Mouse (Mus musculus): ENCODE results near the gene Kmt2d. TPM values are rescaled to one million over a fixed set of nuclear protein-coding genes. Genes with fewer than 3 reads are reported as not detected.
"Not testable (repeated sequence)": the region's sequence is repeated elsewhere in the genome, so short reads cannot be mapped to it uniquely, and the experiment has no call there.

Gene Kmt2d
- polyA plus RNA-seq, 1 experiment from 2014 or later: 15.6 TPM

DNA sequence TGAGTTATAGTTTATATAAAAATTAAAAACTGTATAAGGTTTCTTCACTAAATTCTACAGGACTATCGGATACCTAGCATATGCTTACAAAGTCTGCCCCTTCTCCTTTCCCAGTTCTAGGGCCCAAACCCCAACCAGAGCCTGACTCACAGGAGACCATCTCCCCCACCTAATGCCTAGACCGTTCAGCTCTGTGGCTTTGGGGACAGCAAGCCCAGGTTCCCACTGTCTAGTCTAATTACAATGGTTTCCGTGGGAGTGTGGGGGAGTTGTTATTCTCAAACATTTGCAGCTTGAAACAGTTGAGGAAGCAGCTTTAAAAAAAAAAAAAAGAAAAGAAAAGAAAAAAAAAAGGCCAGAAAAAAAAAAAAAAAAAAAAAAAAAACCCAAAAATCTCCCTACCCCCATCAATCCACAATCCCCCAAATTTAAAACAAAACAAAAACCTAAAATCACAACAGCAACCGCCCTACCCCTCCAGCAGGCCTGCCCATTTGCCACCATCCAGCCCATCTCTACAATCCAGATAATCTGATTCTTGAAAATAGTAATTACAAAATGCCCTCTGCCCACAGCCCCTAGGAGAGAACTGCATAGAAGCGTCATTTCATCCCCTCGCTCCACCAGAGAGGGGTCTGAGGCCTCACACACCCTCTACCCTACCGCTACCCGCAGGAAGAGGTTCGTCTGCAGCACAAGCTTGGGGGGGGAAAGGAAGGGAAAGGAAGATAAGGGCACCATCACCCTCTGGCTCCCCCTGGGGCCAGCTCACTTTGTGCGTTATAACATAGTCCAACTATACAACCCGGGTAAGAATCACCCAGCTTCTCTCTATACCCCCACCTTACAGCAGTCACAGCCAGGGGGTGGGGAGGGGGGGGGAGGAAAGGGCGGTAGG is 38.6 kb downstream of the Kmt2d start:
- DNase-seq (ENCODE audit: low spot score): peak; percentile 81

- DNase-seq (ENCODE audit: low spot score): no peak
Observed at GRCm38 (mm10) chr15:98831684-98832035, 39.3 kb downstream of the Kmt2d start.

GRCm38 (mm10) chr15:98830736-98831683 is 40.0 kb downstream of the Kmt2d start, which contains the start of gene Prkag1:
Prkag1 (minus strand) TSS chr15:98831521.
- peak; percentile 98 for DNase-seq (ENCODE audit: low spot score)

GRCm38 (mm10) chr15:98827611-98828011 is 43.4 kb downstream of the Kmt2d start:
- no peak for DNase-seq (ENCODE audit: low spot score)

DNA sequence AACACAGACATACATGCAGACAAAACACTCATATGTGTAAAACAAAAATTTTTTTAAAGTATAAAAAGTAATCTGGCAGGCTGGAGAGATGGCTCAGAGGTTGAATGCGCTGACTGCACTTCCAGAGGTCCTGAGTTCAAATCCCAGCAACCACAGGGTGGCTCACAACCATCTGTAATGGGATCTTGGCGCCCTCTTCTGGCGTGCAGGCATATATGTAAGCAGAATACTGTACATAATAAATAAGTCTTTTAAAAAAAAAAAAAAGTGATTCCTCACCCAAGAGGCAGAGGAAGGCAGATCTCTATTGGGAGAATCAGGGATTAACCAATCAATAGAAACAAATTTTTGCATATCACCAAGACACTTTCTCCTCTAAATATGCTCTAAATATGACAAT is 47.6 kb downstream of the Kmt2d start:
- DNase-seq (ENCODE audit: low spot score): no peak

DNA sequence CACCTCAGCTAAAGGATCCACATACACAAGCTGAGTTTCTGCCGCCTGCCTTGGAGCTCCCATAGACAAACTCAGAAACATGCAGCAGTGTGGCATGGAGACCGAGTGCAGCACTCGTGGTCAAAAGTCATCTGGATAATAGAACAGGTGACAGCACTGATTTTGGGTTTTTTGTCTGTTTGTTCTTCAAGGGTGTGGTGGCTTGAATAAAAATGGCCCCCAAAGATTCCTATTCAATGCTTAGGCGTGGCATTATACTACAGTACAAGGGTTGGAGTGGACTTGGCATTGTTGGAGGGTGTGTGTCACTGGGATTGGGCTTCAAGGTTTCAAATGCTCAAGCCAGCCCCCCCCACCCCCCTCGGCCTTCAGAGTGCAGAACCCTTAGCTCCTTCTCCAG is 48.9 kb downstream of the Kmt2d start:
- no peak for DNase-seq (ENCODE audit: low spot score)

DNA sequence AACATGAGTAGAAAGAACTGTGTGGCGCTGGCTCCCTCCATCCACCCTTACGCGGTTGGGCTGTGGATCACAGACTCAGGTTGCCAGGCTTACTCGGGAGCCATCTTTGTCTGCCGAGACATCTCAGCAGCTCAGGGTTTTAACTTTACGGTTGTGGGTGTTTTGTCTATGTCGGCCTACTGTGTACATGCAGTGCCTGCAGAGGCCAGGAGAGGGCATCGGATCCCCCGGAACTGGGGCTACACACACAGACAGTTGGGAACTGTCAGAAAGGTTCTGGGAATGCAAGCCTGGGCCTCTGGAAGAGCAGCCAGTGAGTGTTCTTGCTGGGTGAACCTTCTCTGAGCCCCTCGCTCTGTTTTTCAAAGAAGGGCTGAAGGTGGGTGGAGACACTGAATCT is 49.6 kb downstream of the Kmt2d start:
- DNase-seq (ENCODE audit: low spot score): peak; percentile 37

DNA sequence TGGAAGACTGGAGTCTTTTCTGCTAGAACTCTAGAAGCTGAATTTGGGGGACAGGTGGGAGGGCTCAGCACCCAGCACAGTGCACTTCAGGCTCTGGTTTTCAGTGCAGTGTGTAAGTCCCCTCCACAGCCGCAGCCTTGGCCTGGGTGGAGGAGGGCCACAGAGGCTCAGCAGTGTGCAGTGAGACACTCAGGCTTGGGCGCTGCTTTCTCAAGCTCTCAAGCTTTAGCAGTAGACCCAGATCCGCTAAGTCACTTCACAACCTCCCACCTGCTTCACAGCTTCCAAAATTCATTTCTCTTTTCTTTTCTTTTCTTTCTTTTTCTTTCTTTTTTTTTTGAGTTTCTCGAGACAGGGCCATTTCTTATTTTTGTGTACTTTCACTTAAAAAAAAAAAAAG is 50.1 kb downstream of the Kmt2d start:
- no peak for DNase-seq (ENCODE audit: low spot score)

DNA sequence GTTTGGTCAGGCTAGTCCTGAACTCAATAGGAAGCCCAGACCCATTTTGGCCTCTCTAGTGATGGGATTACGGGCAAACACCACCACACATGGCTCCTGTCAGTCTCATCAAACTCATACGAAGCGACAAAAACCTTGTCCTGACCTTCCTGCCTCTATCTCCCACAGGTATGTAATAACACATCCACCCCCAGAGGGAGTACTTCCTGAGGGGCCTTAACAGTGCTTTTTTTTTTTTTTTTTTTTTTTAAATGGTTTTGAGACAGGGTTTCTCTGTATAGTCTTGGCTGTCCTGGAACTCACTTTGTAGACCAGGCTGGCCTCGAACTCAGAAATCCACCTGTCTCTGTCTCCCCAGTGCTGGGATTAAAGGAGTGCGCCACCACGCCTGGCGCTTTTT is 52.8 kb downstream of the Kmt2d start:
- DNase-seq (ENCODE audit: low spot score): no peak

DNA sequence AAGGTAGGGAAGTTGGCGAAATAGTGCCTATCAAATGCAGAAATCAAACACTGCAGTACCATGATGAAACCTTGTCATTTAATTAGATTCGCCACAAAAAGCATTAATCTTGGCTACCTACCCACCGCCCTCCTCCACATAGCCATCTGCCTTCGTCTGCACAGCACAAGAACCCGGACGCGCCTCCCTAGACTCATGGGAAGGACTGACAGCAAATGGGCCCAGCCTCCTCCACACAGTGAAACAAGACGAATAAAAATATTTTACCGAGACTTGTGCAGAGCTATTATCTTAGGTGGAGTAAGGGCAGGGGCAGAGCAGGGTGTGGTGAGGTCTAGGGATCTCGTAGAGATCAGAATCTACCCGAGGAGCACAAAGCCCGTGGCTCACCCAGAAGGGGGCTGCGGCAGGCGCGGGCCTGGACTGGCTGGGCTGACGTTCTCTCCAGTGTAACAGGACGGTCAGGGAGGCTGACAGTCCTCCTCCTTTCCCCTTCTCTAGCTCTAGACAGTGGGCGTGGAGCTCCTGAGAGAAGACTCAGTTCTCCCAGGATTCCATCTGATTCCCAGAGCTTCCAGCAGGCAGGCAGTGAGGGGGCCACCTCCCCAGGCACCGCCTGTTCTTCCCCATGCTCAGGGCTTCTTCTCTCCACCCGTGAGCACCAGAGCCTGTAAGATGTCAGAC is 58.1 kb downstream of the Kmt2d start:
- DNase-seq (ENCODE audit: low spot score): no peak

- not testable (repeated sequence) for DNase-seq (ENCODE audit: low spot score)
Observed at GRCm38 (mm10) chr15:98810212-98810611, 60.8 kb downstream of the Kmt2d start.

- no peak for DNase-seq (ENCODE audit: low spot score)
Observed at GRCm38 (mm10) chr15:98809390-98809789, 61.6 kb downstream of the Kmt2d start, which contains the start of gene Ddn. Ddn (minus strand) TSS chr15:98809490.

- DNase-seq (ENCODE audit: low spot score): no peak
Observed at GRCm38 (mm10) chr15:98808651-98809134, 62.3 kb downstream of the Kmt2d start.

GRCm38 (mm10) chr15:98807895-98808650 is 62.9 kb downstream of the Kmt2d start:
- DNase-seq (ENCODE audit: low spot score): peak; percentile 80

DNA sequence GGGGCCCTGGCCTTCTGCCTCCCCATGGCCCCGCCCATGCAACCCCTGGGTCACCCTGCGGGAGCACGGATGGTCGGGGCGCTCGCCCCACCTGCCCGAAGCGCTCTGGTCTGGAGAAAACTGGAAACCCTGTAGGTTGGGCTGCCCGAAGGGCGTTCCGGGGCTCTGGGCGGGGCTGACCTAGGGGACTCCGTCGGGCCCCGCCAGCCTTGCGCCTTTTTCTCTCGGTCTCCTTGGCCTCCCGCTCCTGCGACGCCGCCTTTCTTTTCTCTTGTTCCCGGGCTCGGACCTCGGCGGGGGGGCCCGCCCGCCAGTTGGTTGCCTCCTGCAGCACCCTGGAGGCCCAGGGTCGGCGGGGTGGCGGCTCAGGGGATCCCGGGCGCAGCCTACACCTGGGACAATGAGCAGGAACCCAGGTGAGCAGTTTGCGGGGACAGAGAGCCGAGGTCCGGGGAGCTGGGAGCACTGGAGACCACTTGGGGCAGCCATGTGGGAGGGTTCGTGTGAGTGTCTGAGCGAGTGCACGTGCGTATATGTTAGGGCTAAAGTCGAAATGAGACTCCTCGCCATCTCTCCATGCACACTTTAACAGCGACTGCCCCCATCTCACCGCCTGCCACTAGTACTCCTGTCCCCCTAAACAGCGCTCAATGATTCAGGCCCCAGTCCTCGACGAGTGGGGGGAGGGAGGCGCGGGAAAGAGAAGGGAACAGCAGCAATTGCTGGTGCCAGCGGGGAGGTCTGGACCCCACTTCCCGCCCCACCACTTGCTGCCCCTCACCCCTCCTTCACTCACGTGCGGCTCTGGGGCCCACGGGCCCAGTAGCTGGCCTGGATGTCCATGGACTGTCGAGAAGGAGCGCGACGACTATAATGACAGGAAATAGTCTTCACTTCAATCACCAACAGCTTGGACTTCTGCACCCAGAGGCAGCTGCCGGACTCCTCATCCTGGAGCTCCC is 63.9 kb downstream of the Kmt2d start:
- no peak for DNase-seq (ENCODE audit: low spot score)

GRCm38 (mm10) chr15:98806071-98806808 is 64.8 kb downstream of the Kmt2d start:
- no peak for DNase-seq (ENCODE audit: low spot score)

GRCm38 (mm10) chr15:98805324-98806040 is 65.5 kb downstream of the Kmt2d start:
- DNase-seq (ENCODE audit: low spot score): peak; percentile 49

DNA sequence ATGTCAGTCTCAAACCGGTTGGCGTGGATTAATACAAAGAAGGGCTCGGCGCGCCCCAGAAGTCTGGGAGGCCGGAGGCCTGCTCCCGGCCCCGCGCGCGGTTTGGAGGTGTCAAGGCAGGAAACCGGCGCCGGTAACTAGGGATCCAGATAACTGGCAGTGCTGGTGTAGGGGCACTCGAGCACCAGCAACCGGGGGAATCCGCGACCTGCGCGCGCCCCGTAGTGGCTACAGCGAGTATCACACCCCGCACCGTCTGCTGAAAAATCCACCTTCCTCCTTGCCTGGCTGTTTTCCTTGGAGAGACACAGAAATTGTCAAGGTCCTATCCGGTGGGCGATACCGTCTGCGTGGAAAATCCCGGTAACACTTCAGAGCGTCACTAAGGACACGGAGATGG is 67.0 kb downstream of the Kmt2d start:
- peak; percentile 76 for DNase-seq (ENCODE audit: low spot score)
